Mouse (Mus musculus) lung, adult 2 months (tissue): ENCODE measurements at regions not wholly inside any gene's neighbourhood (a gene's known extent, or its start where the extent isn't known, plus 50 kb on each side); places are given as distances from the start of the nearest gene placed in this dataset.

ENCODE experiments used
- CTCF ChIP-seq: fragments of 200-500 bp; IDR thresholded peaks from 2 replicates; pipeline ENCODE4 v1.5.1; 2011; ENCODE audit warnings: mild to moderate bottlenecking, low read length, control low read depth; ENCODE audit not compliant: insufficient read depth
- POLR2A ChIP-seq: fragments of 200-500 bp; IDR thresholded peaks from 2 replicates; pipeline ENCODE4 v1.6.1; 2011; ENCODE audit warnings: low read depth, mild to moderate bottlenecking, control low read depth, low read length, borderline replicate concordance; ENCODE audit errors: extremely low read depth

GRCm38 (mm10) chr6:117253586-117254330, 85.4 kb downstream of the Cxcl12 start:
- TF ChIP-seq CTCF: no peak
- no peak for TF ChIP-seq POLR2A
